ENCODE assay signal across 16 mouse cellular contexts in the genomic region with DNA sequence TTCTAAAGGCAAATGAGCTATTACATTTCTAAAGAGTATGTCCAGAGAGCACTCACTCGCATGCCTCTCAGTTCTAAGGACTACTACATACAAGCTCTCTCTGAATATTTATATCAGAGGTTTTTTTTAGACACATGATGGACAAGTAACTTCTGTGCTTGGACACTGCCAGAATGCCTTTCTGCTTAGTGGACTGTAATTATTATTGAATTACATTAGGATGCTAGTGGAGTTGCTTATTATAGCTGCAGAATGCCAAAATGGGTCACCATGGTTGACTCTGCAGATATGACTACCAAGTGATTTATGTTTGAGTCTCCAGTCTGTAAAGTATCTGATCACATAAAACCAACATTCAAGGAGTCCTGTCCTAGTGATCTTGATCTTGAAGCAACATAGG.
"Had no signal": no experiment of that assay in that cellular context is flagged by ENCODE, and none has a peak within 500 bp of the region (broad histone marks: within the 10 kb centered on the region; RNA-seq: fewer than 3 reads in every experiment).

No protein-coding gene starts in this region.

- H3K4me1 ChIP-seq: lung, embryonic 15.5 days; megakaryocyte, embryonic 14.5 days; midbrain, embryonic 13.5 days; midbrain, embryonic 15.5 days; neural tube, embryonic 12.5 days had no signal

- DNase-seq: lung, adult 2 months; lung, postnatal 14 days; lung, postnatal 36 days; right cerebral cortex, postnatal 14 days; spleen, adult 18-20 months; thymus, adult 18-20 months; thymus, postnatal 14 days; thymus, postnatal 36 days had no signal

- H3K9me3 ChIP-seq: lung, embryonic 15.5 days; midbrain, embryonic 13.5 days; midbrain, embryonic 15.5 days; neural tube, embryonic 12.5 days had no signal

- H3K36me3 ChIP-seq: lung, embryonic 15.5 days; midbrain, embryonic 13.5 days; midbrain, embryonic 15.5 days; neural tube, embryonic 12.5 days had no signal

- H3K4me2 ChIP-seq: lung, embryonic 15.5 days; midbrain, embryonic 11.5 days; midbrain, embryonic 13.5 days; midbrain, embryonic 15.5 days; neural tube, embryonic 12.5 days had no signal

- H3K27ac ChIP-seq: lung, embryonic 15.5 days; macrophage; midbrain, embryonic 13.5 days; midbrain, embryonic 15.5 days; neural tube, embryonic 12.5 days had no signal

- H3K4me3 ChIP-seq: lung, embryonic 15.5 days; megakaryocyte, embryonic 14.5 days; midbrain, embryonic 13.5 days; midbrain, embryonic 15.5 days; neural tube, embryonic 12.5 days had no signal

- H3K27me3 ChIP-seq: lung, embryonic 15.5 days; megakaryocyte, embryonic 14.5 days; midbrain, embryonic 13.5 days; midbrain, embryonic 15.5 days; neural tube, embryonic 12.5 days had no signal

- ATAC-seq: lung, postnatal 0 days; midbrain, embryonic 13.5 days; midbrain, embryonic 15.5 days had no signal

- H3K9ac ChIP-seq: lung, embryonic 15.5 days; midbrain, embryonic 13.5 days; midbrain, embryonic 15.5 days; neural tube, embryonic 12.5 days had no signal
